Mouse (Mus musculus): ENCODE data around the gene Fxn.

DNA sequence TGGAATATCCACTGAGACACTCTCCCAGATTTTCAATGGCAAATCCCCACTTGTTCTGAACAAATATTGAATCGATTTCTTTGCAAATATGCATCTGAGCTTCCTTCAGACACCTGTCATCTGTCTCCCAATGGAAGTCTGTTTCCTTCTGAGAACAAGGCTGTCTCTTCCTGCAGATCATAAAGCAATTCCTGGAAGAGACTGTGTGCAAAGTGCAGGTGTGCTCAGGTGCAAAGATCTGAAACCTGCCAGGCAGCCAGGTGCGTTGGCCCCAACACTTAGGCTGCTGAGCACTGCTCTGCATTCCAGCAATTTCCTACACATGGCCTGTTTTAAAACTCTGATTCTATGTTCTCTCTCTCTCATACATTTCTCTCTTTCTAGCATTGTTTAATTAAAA, 37.3 kb upstream of the Fxn start:
- TF ChIP-seq CEBPB (IDR thresholded peaks at IDR 0.05; ENCODE audit: insufficient read depth, poor library complexity, severe bottlenecking): no peak
- TF ChIP-seq USF1 (IDR thresholded peaks at IDR 0.05; ENCODE audit: low read depth): no peak
- no peak for TF ChIP-seq MAX (IDR thresholded peaks at IDR 0.05; ENCODE audit: low read depth)
- no peak for TF ChIP-seq POLR2AphosphoS2 (IDR thresholded peaks at IDR 0.05; ENCODE audit: insufficient read length, low read depth)
- no peak for TF ChIP-seq POLR2A (IDR thresholded peaks at IDR 0.05; ENCODE audit: insufficient read length, low read depth)
- TF ChIP-seq REST (IDR thresholded peaks at IDR 0.05; ENCODE audit: insufficient read depth, insufficient read length): no peak
- TF ChIP-seq MYOD1 (IDR thresholded peaks at IDR 0.05; ENCODE audit: control insufficient read depth in 1 of 3, insufficient read length in 2 of 3, low read depth in 2 of 3): no peak
- no peak for TF ChIP-seq TCF12 (IDR thresholded peaks at IDR 0.05; ENCODE audit: insufficient read depth, poor library complexity, severe bottlenecking)
- no peak for TF ChIP-seq E2F4 (IDR thresholded peaks at IDR 0.05; ENCODE audit: insufficient read depth)
